Mouse (Mus musculus): ENCODE data around the gene Tmprss6. TPM values are rescaled to one million over a fixed set of nuclear protein-coding genes. Genes with fewer than 3 reads are reported as not detected.

Tmprss6 gene
- polyA plus RNA-seq, 1 experiment: 0.11 TPM

GRCm38 (mm10) chr15:78431541-78432121 lies 36.8 kb downstream of the Tmprss6 start:
- no peaks in the 10 kb centered on the region for H3K36me3 ChIP-seq (ENCODE audit: control insufficient read depth, insufficient read depth, low read length)
- H3K4me3 ChIP-seq (ENCODE audit: low read depth, low read length): no peak overlapping the region
- WGBS: 49% methylated on average over 7 of the region's 7 CpGs
- TF ChIP-seq POLR2A (IDR thresholded peaks at IDR 0.05; ENCODE audit: low read depth, low read length) (no peak), CTCF (IDR thresholded peaks at IDR 0.05; ENCODE audit: extremely low read depth, insufficient read length, insufficient replicate concordance, low read depth, low read length) (no peak)
- no peak overlapping the region for H3K27ac ChIP-seq (ENCODE audit: insufficient read depth, low read depth, low read length)
- H3K27me3 ChIP-seq (ENCODE audit: control insufficient read depth, insufficient read depth, low read length): peaks cover 16% of the 10 kb centered on the region
- H3K4me1 ChIP-seq (ENCODE audit: control insufficient read depth, insufficient read depth, insufficient read length, low read length): peaks cover 4% of the 10 kb centered on the region

- TF ChIP-seq CTCF (IDR thresholded peaks at IDR 0.05; ENCODE audit: extremely low read depth, insufficient read length, insufficient replicate concordance, low read depth, low read length) (no peak), POLR2A (IDR thresholded peaks at IDR 0.05; ENCODE audit: low read depth, low read length) (no peak)
- Histone ChIP-seq H3K4me3 (ENCODE audit: low read depth, low read length) (no peak overlapping the region), H3K4me1 (ENCODE audit: control insufficient read depth, insufficient read depth, insufficient read length, low read length) (peaks cover 4% of the 10 kb centered on the region), H3K36me3 (ENCODE audit: control insufficient read depth, insufficient read depth, low read length) (no peaks in the 10 kb centered on the region), H3K27ac (ENCODE audit: insufficient read depth, low read depth, low read length) (no peak overlapping the region), H3K27me3 (ENCODE audit: control insufficient read depth, insufficient read depth, low read length) (peaks cover 16% of the 10 kb centered on the region)
- WGBS: 89% methylated on average over 10 of the region's 10 CpGs
Measured at GRCm38 (mm10) chr15:78430874-78431273, 37.6 kb downstream of the Tmprss6 start.

- TF ChIP-seq POLR2A (IDR thresholded peaks at IDR 0.05; ENCODE audit: low read depth, low read length) (no peak), CTCF (IDR thresholded peaks at IDR 0.05; ENCODE audit: extremely low read depth, insufficient read length, insufficient replicate concordance, low read depth, low read length) (no peak)
- H3K4me3 ChIP-seq (ENCODE audit: low read depth, low read length): no peak overlapping the region
- no peak overlapping the region for H3K27ac ChIP-seq (ENCODE audit: insufficient read depth, low read depth, low read length)
- peaks cover 15% of the 10 kb centered on the region for H3K27me3 ChIP-seq (ENCODE audit: control insufficient read depth, insufficient read depth, low read length)
- no peaks in the 10 kb centered on the region for H3K36me3 ChIP-seq (ENCODE audit: control insufficient read depth, insufficient read depth, low read length)
- 82% methylated on average over 13 of the region's 13 CpGs for WGBS
- peaks cover 4% of the 10 kb centered on the region for H3K4me1 ChIP-seq (ENCODE audit: control insufficient read depth, insufficient read depth, insufficient read length, low read length)
Measured at GRCm38 (mm10) chr15:78429871-78430622, 38.4 kb downstream of the Tmprss6 start.

GRCm38 (mm10) chr15:78429139-78429459 lies 39.3 kb downstream of the Tmprss6 start:
- no peak for TF ChIP-seq POLR2A (IDR thresholded peaks at IDR 0.05; ENCODE audit: low read depth, low read length)
- no peak for TF ChIP-seq CTCF (IDR thresholded peaks at IDR 0.05; ENCODE audit: extremely low read depth, insufficient read length, insufficient replicate concordance, low read depth, low read length)
- peak overlapping the region; percentile 16 for H3K27ac ChIP-seq (ENCODE audit: insufficient read depth, low read depth, low read length)
- WGBS: 26% methylated on average over 3 of the region's 3 CpGs
- H3K36me3 ChIP-seq (ENCODE audit: control insufficient read depth, insufficient read depth, low read length): no peaks in the 10 kb centered on the region
- peaks cover 4% of the 10 kb centered on the region for H3K4me1 ChIP-seq (ENCODE audit: control insufficient read depth, insufficient read depth, insufficient read length, low read length)
- peak overlapping the region; percentile 66 for H3K4me3 ChIP-seq (ENCODE audit: low read depth, low read length)
- peaks cover 12% of the 10 kb centered on the region for H3K27me3 ChIP-seq (ENCODE audit: control insufficient read depth, insufficient read depth, low read length)

GRCm38 (mm10) chr15:78428391-78429138 lies 39.9 kb downstream of the Tmprss6 start, which contains the start of gene Kctd17:
Gene Kctd17 (plus strand): TSS chr15:78428564.
- TF ChIP-seq POLR2A (IDR thresholded peaks at IDR 0.05; ENCODE audit: low read depth, low read length): no peak
- peaks cover 12% of the 10 kb centered on the region for H3K27me3 ChIP-seq (ENCODE audit: control insufficient read depth, insufficient read depth, low read length)
- peak within 1 kb of the TSS; percentile 16 for H3K27ac ChIP-seq (ENCODE audit: insufficient read depth, low read depth, low read length)
- H3K4me3 ChIP-seq (ENCODE audit: low read depth, low read length): peak within 1 kb of the TSS; percentile 66
- H3K36me3 ChIP-seq (ENCODE audit: control insufficient read depth, insufficient read depth, low read length): no peaks in the 10 kb centered on the region
- 3% methylated on average over 47 of the region's 52 CpGs for WGBS
- H3K4me1 ChIP-seq (ENCODE audit: control insufficient read depth, insufficient read depth, insufficient read length, low read length): peaks cover 4% of the 10 kb centered on the region

GRCm38 (mm10) chr15:78425230-78425629 lies 43.2 kb downstream of the Tmprss6 start:
- Histone ChIP-seq H3K4me3 (ENCODE audit: low read depth, low read length) (no peak overlapping the region), H3K27me3 (ENCODE audit: control insufficient read depth, insufficient read depth, low read length) (peaks cover 30% of the 10 kb centered on the region), H3K36me3 (ENCODE audit: control insufficient read depth, insufficient read depth, low read length) (no peaks in the 10 kb centered on the region), H3K27ac (ENCODE audit: insufficient read depth, low read depth, low read length) (no peak overlapping the region), H3K4me1 (ENCODE audit: control insufficient read depth, insufficient read depth, insufficient read length, low read length) (peaks cover 3% of the 10 kb centered on the region)
- TF ChIP-seq POLR2A (IDR thresholded peaks at IDR 0.05; ENCODE audit: low read depth, low read length) (no peak), CTCF (IDR thresholded peaks at IDR 0.05; ENCODE audit: extremely low read depth, insufficient read length, insufficient replicate concordance, low read depth, low read length) (no peak)
- 63% methylated on average over 4 of the region's 4 CpGs for WGBS

- TF ChIP-seq CTCF (IDR thresholded peaks at IDR 0.05; ENCODE audit: extremely low read depth, insufficient read length, insufficient replicate concordance, low read depth, low read length): no peak
- TF ChIP-seq POLR2A (IDR thresholded peaks at IDR 0.05; ENCODE audit: low read depth, low read length): no peak
- no peak overlapping the region for H3K4me3 ChIP-seq (ENCODE audit: low read depth, low read length)
- 18% methylated on average over 11 of the region's 11 CpGs for WGBS
- no peak overlapping the region for H3K27ac ChIP-seq (ENCODE audit: insufficient read depth, low read depth, low read length)
- H3K27me3 ChIP-seq (ENCODE audit: control insufficient read depth, insufficient read depth, low read length): peaks cover 29% of the 10 kb centered on the region
- H3K4me1 ChIP-seq (ENCODE audit: control insufficient read depth, insufficient read depth, insufficient read length, low read length): peaks cover 3% of the 10 kb centered on the region
- H3K36me3 ChIP-seq (ENCODE audit: control insufficient read depth, insufficient read depth, low read length): no peaks in the 10 kb centered on the region
Measured at GRCm38 (mm10) chr15:78424507-78424906, 43.9 kb downstream of the Tmprss6 start.

Data from small intestine, adult 2 months (tissue).